Mouse (Mus musculus) heart, embryonic 16.5 days (tissue): ENCODE results near the gene Kpna7. TPM values are rescaled to one million over a fixed set of nuclear protein-coding genes. Genes with fewer than 3 reads are reported as not detected.
A peak's percentile ranks its signal among the peaks of the same experiment; 100 is the strongest.

Source experiments
- ATAC-seq: fragments of 200-750 bp; cut with Nextera tagmentation; replicated peaks from 2 replicates; pipeline ENCODE4 v1.8.0; 2017; ENCODE audit warnings: moderate number of reproducible peaks; ENCODE audit not compliant: insufficient read depth, low FRiP score; ENCODE audit errors: extremely low read depth
- H3K27ac ChIP-seq: fragments of 300-500 bp; sonication (generic); 2 replicates; pipeline ENCODE4 v1.5.1; 2014; ENCODE audit warnings: mild to moderate bottlenecking, low read length, control low read depth, moderate library complexity
- H3K27me3 ChIP-seq: fragments of 300-500 bp; sonication (generic); 2 replicates; pipeline ENCODE4 v1.6.1; 2014; ENCODE audit warnings: low read length, mixed read lengths; ENCODE audit not compliant: control insufficient read depth, insufficient read depth
- H3K36me3 ChIP-seq: fragments of 300-500 bp; sonication (generic); 2 replicates; pipeline ENCODE4 v1.6.1; 2014; ENCODE audit not compliant: control insufficient read depth, insufficient read depth
- H3K4me1 ChIP-seq: fragments of 300-500 bp; sonication (generic); 2 replicates; pipeline ENCODE4 v1.6.1; 2014; ENCODE audit warnings: low read length, mixed read lengths; ENCODE audit not compliant: control insufficient read depth, insufficient read depth
- H3K4me2 ChIP-seq: fragments of 300-500 bp; sonication (generic); 2 replicates; pipeline ENCODE4 v1.6.1; 2014; ENCODE audit warnings: low read depth, mild to moderate bottlenecking, control low read depth, low read length
- H3K4me3 ChIP-seq: fragments of 300-500 bp; sonication (generic); 2 replicates; pipeline ENCODE4 v1.5.1; 2014; ENCODE audit warnings: mild to moderate bottlenecking, control low read depth, low read length
- H3K9ac ChIP-seq: fragments of 300-500 bp; sonication (generic); 2 replicates; pipeline ENCODE4 v1.6.1; 2014; ENCODE audit warnings: low read length, control low read depth
- H3K9me3 ChIP-seq: fragments of 300-500 bp; sonication (generic); replicated peaks from 2 replicates; pipeline ENCODE4 v1.6.1; 2016; ENCODE audit warnings: low read length; ENCODE audit not compliant: control insufficient read depth
- WGBS: fragments of 180-500 bp; shearing (Covaris S2); extraction: QIAGEN DNeasy Blood & Tissue Kit; methylation state at CpG from one replicate; pipeline ENCODE4 v1.1.7; 2014; 5-methylcytosine and 5-hydroxymethylcytosine counted together
- polyA plus RNA-seq: library from polyadenylated mRNA; unstranded; fragments of >200 nt; fragmentation: Nextera tagmentation; extraction: Ambion mirVana; gene quantifications from 2 replicates; pipeline ENCODE4 v1.2.1, GENCODE M21; 2015

Kpna7 gene
- polyA plus RNA-seq, 1 experiment from 2014 or later = 0.11 TPM

DNA sequence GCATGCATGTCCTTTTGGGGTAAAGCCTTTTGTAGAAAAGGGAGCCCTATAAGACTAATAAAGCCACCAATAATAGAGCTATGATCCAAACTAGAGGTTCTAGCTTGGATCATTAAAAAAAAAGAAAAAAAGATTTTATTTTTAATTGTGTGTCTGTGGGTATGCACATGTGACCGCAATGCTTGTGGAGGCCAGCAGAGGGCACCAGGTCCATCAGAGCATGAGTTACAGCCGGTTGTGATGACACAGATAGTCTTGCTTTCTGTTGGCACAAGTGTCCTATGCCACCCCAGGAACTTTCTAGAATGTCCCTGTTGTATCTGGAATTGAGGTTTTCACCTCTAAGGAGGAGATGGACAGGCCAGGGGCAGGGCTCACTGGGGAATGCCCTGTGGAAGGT is 35.6 kb upstream of the Kpna7 start:
- Histone ChIP-seq H3K9me3 (no peaks in the 10 kb centered on the region), H3K9ac (no peak overlapping the region), H3K27ac (no peak overlapping the region), H3K27me3 (no peaks in the 10 kb centered on the region), H3K4me3 (no peak overlapping the region), H3K4me2 (no peak overlapping the region), H3K4me1 (peaks cover 12% of the 10 kb centered on the region), H3K36me3 (peaks cover 26% of the 10 kb centered on the region)
- ATAC-seq = no peak
- 88% methylated on average over 2 of the region's 2 CpGs for WGBS

DNA sequence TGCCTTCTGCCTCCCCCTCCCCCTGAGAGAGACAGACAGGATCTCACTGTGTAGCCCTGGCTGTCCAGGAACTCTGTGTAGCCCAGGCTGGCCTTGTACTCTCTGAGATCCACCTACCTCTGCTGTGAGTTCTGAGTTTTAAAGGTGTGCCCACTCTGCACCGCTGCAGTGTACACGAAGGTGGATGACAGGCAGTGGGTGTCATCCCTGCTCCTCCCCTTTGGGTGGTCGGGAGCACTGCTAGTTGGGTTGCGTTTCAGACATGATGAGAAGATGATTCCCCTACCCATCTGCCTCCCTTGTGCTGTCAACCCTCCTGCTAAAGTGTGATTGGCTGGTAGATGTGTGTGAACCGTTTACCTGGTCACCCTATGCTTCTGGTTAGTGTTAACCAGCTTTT is 34.6 kb upstream of the Kpna7 start:
- WGBS = 83% methylated on average over 5 of the region's 5 CpGs
- Histone ChIP-seq H3K4me2 (no peak overlapping the region), H3K36me3 (peaks cover 17% of the 10 kb centered on the region), H3K9ac (no peak overlapping the region), H3K9me3 (no peaks in the 10 kb centered on the region), H3K27ac (no peak overlapping the region), H3K4me1 (peaks cover 12% of the 10 kb centered on the region), H3K4me3 (no peak overlapping the region), H3K27me3 (no peaks in the 10 kb centered on the region)
- ATAC-seq = no peak

DNA sequence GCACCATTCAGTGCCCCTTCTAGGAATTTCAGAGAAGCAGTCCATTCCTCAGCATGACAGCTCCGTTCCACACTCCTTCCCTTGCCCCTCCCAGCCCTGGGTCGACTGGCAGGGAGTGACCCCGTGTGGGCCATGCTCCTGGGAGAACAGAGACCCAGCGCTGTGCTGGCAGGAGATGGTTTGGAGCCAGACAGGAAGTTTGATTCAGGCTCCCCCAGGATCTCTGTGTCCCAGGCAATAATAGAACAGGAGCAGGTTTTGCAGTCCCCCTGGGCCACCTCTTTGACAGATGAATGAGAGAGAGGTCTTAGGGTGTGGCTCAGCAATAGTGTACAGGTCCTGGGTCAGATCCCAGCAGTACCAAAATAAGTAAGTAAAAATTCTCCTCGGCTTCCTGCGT is 34.2 kb upstream of the Kpna7 start:
- Histone ChIP-seq H3K27ac (no peak overlapping the region), H3K9me3 (no peaks in the 10 kb centered on the region), H3K27me3 (no peaks in the 10 kb centered on the region), H3K4me2 (no peak overlapping the region), H3K9ac (no peak overlapping the region), H3K4me1 (peaks cover 12% of the 10 kb centered on the region), H3K4me3 (no peak overlapping the region), H3K36me3 (peaks cover 12% of the 10 kb centered on the region)
- WGBS = 45% methylated on average over 6 of the region's 6 CpGs
- no peak for ATAC-seq

DNA sequence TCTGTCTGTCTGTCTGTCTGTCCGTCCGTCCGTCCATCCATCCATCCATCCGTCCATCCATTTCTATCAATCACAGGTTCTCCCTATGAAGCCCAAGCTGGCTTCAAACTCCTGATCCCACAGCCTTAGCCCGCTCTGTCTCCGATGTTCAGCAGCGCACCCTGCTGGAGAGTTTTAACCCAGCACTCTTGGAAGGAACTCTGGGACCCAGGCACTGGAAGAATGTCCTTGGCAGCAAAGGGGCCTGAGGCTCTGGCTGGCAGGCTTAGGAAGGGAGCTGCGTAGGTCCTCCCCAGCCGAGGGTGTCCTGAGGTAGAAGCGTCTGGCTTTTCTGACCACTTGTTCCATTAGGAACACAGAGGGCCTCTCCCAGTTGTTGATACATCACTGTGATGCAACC is 33.1 kb upstream of the Kpna7 start:
- Histone ChIP-seq H3K4me2 (peak overlapping the region; percentile 41), H3K4me3 (peak overlapping the region; percentile 9; the same call in 1 of the 2 replicates), H3K36me3 (peaks cover 6% of the 10 kb centered on the region; the same call in 1 of the 2 replicates), H3K27ac (peak overlapping the region; percentile 91), H3K27me3 (no peaks in the 10 kb centered on the region), H3K4me1 (peaks cover 12% of the 10 kb centered on the region), H3K9me3 (no peaks in the 10 kb centered on the region), H3K9ac (0 out of 2 replicates have a peak overlapping the region, but pooled peaks have one; percentile 2)
- WGBS = 42% methylated on average over 10 of the region's 10 CpGs
- no peak; the same call in 1 of the 2 replicates for ATAC-seq

DNA sequence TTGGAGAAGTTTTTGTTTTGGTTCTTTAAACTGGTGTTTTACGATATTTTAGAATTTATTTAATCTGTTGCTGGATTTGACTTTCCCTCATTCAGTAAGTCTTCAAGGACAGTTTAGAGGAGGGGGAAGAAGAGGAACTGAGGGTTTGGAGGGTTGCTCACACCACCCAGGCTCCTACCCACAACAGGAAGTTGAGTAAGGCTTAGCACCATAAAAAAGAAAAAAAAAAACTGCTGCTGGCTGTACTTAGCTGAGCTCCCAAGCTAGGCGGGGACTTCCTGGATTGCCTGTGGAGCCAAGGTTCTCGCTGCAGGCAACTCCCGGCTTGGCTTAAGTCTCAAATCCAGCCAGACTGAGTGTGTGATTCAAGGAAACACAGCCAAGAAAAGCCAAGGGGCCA is 32.5 kb upstream of the Kpna7 start:
- ATAC-seq = peak; percentile 56
- WGBS = 30% methylated on average over 4 of the region's 4 CpGs
- Histone ChIP-seq H3K9ac (peak overlapping the region; percentile 41), H3K27me3 (no peaks in the 10 kb centered on the region), H3K27ac (peak overlapping the region; percentile 91), H3K4me1 (peaks cover 12% of the 10 kb centered on the region), H3K9me3 (no peaks in the 10 kb centered on the region), H3K4me2 (peak overlapping the region; percentile 87), H3K4me3 (peak overlapping the region; percentile 18), H3K36me3 (peaks cover 6% of the 10 kb centered on the region; the same call in 1 of the 2 replicates)

DNA sequence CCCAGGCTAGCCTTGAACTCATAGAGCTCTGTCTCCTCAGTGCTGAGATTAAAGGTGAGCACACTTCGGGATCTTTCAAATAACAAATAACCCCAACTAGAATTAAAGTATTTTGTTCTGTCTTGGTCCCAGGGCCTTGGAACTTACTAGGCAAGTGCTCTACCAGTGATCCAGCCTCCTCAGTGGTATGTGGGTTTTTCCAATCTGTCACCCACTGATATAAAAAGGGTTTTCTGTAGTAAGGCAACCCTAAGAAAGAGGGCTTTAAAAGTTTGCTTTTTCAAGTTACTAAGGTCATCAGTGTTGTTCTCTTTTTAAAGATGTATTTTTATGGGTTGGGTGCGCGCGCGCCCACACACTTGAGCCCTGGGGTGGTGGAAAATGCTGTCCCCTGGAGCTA is 31.9 kb upstream of the Kpna7 start:
- WGBS = 87% methylated on average over 5 of the region's 5 CpGs
- Histone ChIP-seq H3K4me1 (peaks cover 11% of the 10 kb centered on the region), H3K9me3 (no peaks in the 10 kb centered on the region), H3K9ac (peak overlapping the region; percentile 41), H3K36me3 (peaks cover 6% of the 10 kb centered on the region; the same call in 1 of the 2 replicates), H3K27ac (peak overlapping the region; percentile 91), H3K27me3 (no peaks in the 10 kb centered on the region), H3K4me2 (peak overlapping the region; percentile 87), H3K4me3 (peak overlapping the region; percentile 18)
- no peak for ATAC-seq

DNA sequence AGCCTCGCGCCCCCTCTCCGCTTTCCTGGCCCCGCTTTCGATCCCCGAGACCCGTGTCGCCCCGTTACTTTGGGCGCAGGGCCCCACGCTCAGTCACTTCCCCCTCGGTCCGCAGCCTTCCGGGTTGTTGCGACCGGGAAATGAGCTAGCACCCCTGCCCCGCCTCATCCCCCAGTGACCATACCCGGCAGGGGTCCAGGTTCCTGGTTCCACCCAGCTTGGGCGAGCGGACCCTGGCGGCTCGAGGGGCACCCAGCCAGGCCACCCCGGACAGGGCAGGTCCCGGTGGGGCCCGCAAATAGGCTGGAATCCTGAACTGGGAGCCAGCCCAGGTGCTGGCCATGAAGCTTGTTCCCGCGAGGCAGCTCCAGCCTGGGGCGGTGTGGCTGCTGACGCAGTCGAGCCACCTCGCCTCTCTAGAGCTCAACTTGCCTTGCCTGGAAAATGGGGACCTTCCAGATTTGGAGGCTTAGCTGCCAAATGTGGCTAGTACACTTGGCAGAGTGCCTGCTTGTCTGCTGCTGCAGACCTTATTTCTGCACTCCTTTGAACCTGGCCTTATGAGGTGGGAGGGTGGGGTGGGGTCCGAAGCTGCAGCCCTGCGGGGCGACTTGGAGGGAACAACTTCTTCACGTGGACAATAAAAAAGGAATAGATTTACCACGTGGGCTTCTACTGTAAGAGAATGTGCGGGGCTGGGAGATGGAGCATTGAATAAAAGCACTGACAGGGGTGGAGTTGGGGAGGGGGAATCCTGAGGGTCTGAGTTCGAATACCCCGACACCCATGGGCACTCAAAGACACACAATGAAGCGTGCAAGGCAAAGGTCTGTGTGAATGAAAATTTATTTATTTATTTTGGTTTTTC is 31.0 kb upstream of the Kpna7 start:
- Histone ChIP-seq H3K4me3 (peak overlapping the region; percentile 74), H3K9me3 (no peaks in the 10 kb centered on the region), H3K27me3 (no peaks in the 10 kb centered on the region), H3K4me2 (peak overlapping the region; percentile 87), H3K36me3 (peaks cover 8% of the 10 kb centered on the region), H3K9ac (peak overlapping the region; percentile 84), H3K27ac (peak overlapping the region; percentile 91), H3K4me1 (peaks cover 8% of the 10 kb centered on the region)
- WGBS = 12% methylated on average over 38 of the region's 40 CpGs
- peak; percentile 51 for ATAC-seq

DNA sequence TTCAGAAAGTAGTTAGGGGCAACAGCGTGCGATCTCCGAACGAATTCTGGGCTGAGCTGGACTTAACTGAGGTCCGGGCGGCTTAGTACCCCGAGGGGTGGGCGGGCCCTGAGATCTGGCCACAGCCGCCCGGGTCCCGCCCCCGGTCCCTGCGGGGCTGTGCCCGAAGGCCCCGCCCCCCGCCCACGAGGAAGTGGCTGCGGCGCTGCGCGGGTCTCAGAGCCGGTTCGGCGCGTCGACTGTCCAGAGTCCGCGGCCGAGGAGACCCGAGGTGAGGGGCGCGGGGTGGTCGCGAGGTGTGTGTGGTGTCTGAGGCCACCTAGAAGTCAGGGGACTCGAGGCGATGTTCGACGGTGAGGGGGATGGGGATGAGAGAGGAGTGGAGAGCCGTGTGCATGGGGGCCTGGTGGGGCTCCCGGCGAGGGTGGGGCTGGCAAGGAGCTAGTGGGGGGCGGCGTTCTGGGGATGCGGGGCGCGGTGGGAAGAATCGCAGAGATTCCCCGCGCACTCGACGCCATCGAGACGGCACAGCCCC is 30.3 kb upstream of the Kpna7 start, which contains the start of gene Arpc1b:
Gene Arpc1b, plus strand, starts transcription at position 145 of the 535 bp plus-strand sequence.
- Histone ChIP-seq H3K4me2 (peak within 1 kb of the TSS; percentile 87), H3K4me1 (peaks cover 8% of the 10 kb centered on the region), H3K27ac (peak within 1 kb of the TSS; percentile 91), H3K9ac (peak within 1 kb of the TSS; percentile 84), H3K9me3 (no peaks in the 10 kb centered on the region), H3K4me3 (peak within 1 kb of the TSS; percentile 74), H3K36me3 (peaks cover 5% of the 10 kb centered on the region), H3K27me3 (no peaks in the 10 kb centered on the region)
- ATAC-seq = peak; percentile 71
- WGBS = under 1% methylated on average over 42 of the region's 53 CpGs

DNA sequence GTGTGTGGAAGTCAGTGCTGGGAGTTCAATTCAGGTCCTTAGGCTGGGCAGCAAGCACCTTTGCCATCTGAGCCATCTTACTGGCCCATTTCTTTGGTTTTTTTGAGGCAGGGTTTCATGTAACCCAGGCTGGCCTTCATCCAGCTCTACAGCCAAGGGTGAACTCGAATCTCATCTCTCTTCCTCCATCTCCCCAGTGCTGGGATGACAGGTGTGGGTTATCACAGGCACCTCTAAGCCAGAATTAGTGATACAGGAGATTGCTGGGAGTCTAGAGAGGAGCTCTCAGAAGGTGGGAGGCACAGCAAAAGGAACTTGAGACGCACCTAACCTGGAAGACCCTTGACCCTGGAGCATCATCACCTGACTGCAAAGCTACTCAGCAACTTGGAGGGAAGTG is 29.6 kb upstream of the Kpna7 start:
- ATAC-seq = no peak
- Histone ChIP-seq H3K9ac (peak overlapping the region; percentile 84), H3K9me3 (no peaks in the 10 kb centered on the region), H3K4me3 (peak overlapping the region; percentile 74), H3K4me2 (peak overlapping the region; percentile 87), H3K27me3 (no peaks in the 10 kb centered on the region), H3K4me1 (peaks cover 8% of the 10 kb centered on the region), H3K27ac (no peak overlapping the region), H3K36me3 (peaks cover 3% of the 10 kb centered on the region)
- 27% methylated on average over 2 of the region's 2 CpGs for WGBS
